Mouse (Mus musculus): ENCODE measurements around the gene Narfl. TPM values are rescaled to one million over a fixed set of nuclear protein-coding genes. Genes with fewer than 3 reads are reported as not detected.

Narfl gene
- 32.7 and 33.3 TPM in 2 replicates for polyA plus RNA-seq (2014; fragmentation: Nextera tagmentation; extraction: Ambion mirVana)

DNA sequence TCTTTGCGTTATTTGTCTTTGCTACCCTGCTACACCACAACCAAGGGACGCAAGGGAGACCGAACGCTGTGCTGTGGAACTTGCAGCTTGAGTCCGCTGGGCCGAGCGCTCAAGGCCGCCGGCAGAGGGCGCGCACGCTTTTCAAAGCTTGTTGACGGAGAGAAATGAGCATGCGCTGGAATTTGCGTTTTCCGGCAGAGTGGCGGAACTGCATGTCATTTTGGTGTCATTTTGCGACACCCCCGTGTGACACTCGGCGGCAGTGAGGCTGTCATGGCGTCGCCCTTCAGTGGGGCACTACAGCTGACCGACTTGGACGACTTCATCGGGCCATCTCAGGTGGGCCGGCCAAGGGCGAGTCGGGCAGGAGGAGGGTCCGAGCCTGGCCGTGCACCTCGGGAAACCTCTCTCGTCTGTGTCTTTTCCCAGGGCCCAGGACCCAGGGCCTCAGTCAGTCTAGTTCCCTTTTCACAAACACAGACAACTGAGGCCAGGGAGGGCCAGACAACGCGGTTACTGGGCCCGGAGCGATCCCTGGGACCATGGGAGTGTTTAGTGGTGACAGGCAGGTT lies at the start of gene Narfl:
Gene Narfl (plus strand): TSS at position 228 of the 572 bp plus-strand sequence.
- H3K27me3 ChIP-seq (ENCODE audit: control insufficient read depth, insufficient read depth, low read length) = no peaks in the 10 kb centered on the region
- H3K9ac ChIP-seq (replicated peaks; ENCODE audit: low read length) = peak within 1 kb of the TSS; percentile 72
- peak; percentile 99 for DNase-seq
- H3K9me3 ChIP-seq (ENCODE audit: control insufficient read depth, low read length) = no peaks in the 10 kb centered on the region
- 0% methylated on average over 37 of the region's 37 CpGs for WGBS
- H3K36me3 ChIP-seq (ENCODE audit: control insufficient read depth, insufficient read depth, low read length) = no peaks in the 10 kb centered on the region; the same call in 1 of the 2 replicates
- ATAC-seq (ENCODE audit: low FRiP score, low TSS enrichment) = peak; percentile 83
- H3K4me3 ChIP-seq (replicated peaks; ENCODE audit: low read depth, low read length) = peak within 1 kb of the TSS; percentile 64
- no peak within 1 kb of the TSS for H3K27ac ChIP-seq (replicated peaks; ENCODE audit: low read depth, low read length)
- peak within 1 kb of the TSS; percentile 89 for H3K4me2 ChIP-seq (ENCODE audit: low read length)
- H3K4me1 ChIP-seq (ENCODE audit: control insufficient read depth, insufficient read depth, low read length) = peaks cover 7% of the 10 kb centered on the region

DNA sequence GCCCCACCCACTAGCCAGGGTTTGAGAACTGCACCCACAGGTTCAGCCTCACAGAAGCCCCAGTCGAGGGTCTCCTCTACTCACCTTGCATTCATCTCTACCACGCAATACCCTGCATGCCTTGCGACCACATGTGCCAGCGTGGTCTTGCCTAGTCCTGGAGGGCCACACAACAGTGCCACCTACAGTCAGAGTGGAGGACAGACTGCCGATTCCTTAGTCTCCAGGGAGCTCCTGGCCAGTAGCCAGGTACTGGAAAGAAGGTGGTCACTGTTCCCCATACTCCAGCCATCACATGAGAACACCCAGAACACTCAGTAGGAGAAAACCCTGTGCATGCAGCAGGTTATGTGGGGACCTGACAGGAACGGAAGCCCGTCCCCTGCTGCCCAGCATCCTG lies 49.7 kb upstream of the Narfl start:
- H3K4me2 ChIP-seq (ENCODE audit: low read length) = no peak overlapping the region
- H3K36me3 ChIP-seq (ENCODE audit: control insufficient read depth, insufficient read depth, low read length) = no peaks in the 10 kb centered on the region
- DNase-seq = no peak
- no peak overlapping the region for H3K4me3 ChIP-seq (replicated peaks; ENCODE audit: low read depth, low read length)
- no peaks in the 10 kb centered on the region for H3K27me3 ChIP-seq (ENCODE audit: control insufficient read depth, insufficient read depth, low read length)
- no peak for ATAC-seq (ENCODE audit: low FRiP score, low TSS enrichment)
- H3K9me3 ChIP-seq (ENCODE audit: control insufficient read depth, low read length) = no peaks in the 10 kb centered on the region
- H3K4me1 ChIP-seq (ENCODE audit: control insufficient read depth, insufficient read depth, low read length) = peaks cover 14% of the 10 kb centered on the region
- H3K27ac ChIP-seq (replicated peaks; ENCODE audit: low read depth, low read length) = no peak overlapping the region
- 75% methylated on average over 7 of the region's 7 CpGs for WGBS
- no peak overlapping the region for H3K9ac ChIP-seq (replicated peaks; ENCODE audit: low read length)

DNA sequence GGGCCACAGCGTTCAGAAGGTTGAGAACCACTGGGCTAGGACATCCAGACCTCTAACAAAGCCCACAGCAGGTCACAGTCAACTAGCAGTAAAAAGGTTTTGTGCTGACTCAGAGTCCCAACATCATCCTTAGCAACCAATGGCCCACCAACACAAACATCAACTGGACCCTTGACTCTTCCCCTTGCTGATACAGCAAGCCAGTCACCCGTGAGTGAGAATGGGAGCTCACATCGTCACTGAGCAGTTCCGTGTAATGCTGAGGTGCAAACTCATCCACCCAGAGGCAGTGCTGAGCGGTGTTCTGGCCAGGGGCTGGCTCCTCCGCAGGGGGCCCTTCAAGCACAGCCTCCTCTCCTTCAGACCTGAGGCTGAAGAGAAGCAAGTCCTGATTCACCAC lies 48.3 kb upstream of the Narfl start:
- Histone ChIP-seq H3K4me3 (replicated peaks; ENCODE audit: low read depth, low read length) (no peak overlapping the region), H3K27ac (replicated peaks; ENCODE audit: low read depth, low read length) (no peak overlapping the region), H3K9me3 (ENCODE audit: control insufficient read depth, low read length) (no peaks in the 10 kb centered on the region), H3K4me2 (ENCODE audit: low read length) (no peak overlapping the region), H3K4me1 (ENCODE audit: control insufficient read depth, insufficient read depth, low read length) (peaks cover 14% of the 10 kb centered on the region), H3K27me3 (ENCODE audit: control insufficient read depth, insufficient read depth, low read length) (no peaks in the 10 kb centered on the region), H3K9ac (replicated peaks; ENCODE audit: low read length) (no peak overlapping the region), H3K36me3 (ENCODE audit: control insufficient read depth, insufficient read depth, low read length) (0 out of 2 replicates have a peak, but pooled peaks cover 2% of the 10 kb centered on the region)
- 84% methylated on average over 6 of the region's 6 CpGs for WGBS
- ATAC-seq (ENCODE audit: low FRiP score, low TSS enrichment) (no peak), DNase-seq (no peak)

DNA sequence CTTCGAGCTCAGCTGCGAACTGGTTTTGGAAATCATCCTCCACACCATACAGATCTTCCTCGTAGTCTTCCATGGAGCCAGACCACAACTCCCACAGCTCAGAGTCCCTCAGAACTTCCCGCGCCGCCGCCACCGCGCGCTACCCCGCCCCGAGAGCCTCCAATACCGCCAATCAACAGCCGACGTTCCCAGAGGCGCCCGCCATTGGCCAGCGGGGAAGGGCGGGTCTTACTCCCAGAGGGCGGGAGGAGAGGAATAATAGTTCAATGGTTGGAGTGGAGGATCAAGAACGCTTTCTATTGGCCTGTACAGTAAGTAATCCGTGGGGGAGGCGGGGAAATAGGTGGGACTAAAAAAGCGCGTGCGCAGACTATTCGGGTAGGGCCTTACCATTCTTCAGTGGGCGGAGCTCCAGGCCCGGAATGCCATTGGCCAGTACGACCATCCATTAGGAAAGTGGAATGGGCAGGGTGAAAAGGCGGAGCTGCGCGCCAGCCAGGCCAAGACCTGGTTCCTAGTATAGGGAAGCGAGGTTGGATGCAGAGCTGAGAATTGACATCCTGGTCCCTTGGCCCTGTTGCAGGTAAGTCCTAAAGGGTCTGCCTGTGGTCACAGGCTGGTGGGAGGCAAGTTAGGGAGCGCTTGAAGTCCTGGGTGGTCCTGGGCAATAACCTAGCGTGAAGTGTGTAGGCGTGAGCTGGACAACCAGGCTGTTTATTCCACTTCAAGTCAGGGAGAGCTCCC lies 46.1 kb upstream of the Narfl start, which contains the start of the genes Chtf18 and Rpusd1:
Gene Chtf18 (minus strand): TSS at position 155 of the 744 bp plus-strand sequence.
Gene Rpusd1 (plus strand): TSS at position 406 of the 744 bp plus-strand sequence.
- peak within 1 kb of the TSS; percentile 63 for H3K4me3 ChIP-seq (replicated peaks; ENCODE audit: low read depth, low read length)
- H3K9me3 ChIP-seq (ENCODE audit: control insufficient read depth, low read length) = no peaks in the 10 kb centered on the region
- H3K36me3 ChIP-seq (ENCODE audit: control insufficient read depth, insufficient read depth, low read length) = peaks cover 11% of the 10 kb centered on the region; the same call in 1 of the 2 replicates
- 2% methylated on average over 37 of the region's 37 CpGs for WGBS
- H3K9ac ChIP-seq (replicated peaks; ENCODE audit: low read length) = peak within 1 kb of the TSS; percentile 78
- DNase-seq = peak; percentile 100
- H3K27me3 ChIP-seq (ENCODE audit: control insufficient read depth, insufficient read depth, low read length) = no peaks in the 10 kb centered on the region
- peak within 1 kb of the TSS; percentile 60; the same call in 1 of the 2 replicates for H3K27ac ChIP-seq (replicated peaks; ENCODE audit: low read depth, low read length)
- H3K4me1 ChIP-seq (ENCODE audit: control insufficient read depth, insufficient read depth, low read length) = peaks cover 14% of the 10 kb centered on the region
- ATAC-seq (ENCODE audit: low FRiP score, low TSS enrichment) = peak; percentile 99
- peak within 1 kb of the TSS; percentile 97 for H3K4me2 ChIP-seq (ENCODE audit: low read length)

DNA sequence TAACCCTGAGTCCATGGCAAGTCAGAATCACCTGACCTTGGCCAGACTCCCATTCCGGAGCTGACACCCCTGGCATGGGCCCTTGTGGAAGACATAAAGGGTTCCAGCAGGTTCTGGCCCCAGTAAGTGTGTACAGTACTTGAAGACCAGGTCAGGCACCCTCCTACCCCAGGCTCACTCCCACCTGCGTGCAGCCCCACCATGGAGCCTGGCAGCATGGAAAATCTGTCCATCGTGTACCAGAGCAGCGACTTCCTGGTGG lies 45.6 kb upstream of the Narfl start:
- 22% methylated on average over 4 of the region's 4 CpGs for WGBS
- Histone ChIP-seq H3K27me3 (ENCODE audit: control insufficient read depth, insufficient read depth, low read length) (no peaks in the 10 kb centered on the region), H3K27ac (replicated peaks; ENCODE audit: low read depth, low read length) (peak overlapping the region; percentile 60; the same call in 1 of the 2 replicates)

DNA sequence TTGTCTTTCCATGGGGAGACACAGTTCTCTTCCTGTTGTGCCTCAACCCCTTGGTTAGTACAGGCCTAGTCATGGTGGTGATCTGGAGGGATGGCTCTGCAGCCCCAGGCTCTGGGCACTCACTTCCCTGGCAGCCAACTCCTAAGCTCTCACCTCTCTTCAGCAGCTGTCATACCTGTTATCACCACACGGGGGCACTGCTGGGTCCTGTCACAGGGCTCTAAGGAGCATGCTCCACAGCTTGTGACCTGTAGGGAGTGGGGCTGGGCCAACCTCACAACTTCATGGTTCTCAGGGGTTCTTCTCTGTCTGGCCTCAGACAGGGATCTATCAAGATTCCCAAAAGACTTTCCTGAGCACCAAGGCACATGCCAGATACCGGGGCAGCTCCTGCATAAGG lies 41.5 kb upstream of the Narfl start:
- H3K9ac ChIP-seq (replicated peaks; ENCODE audit: low read length) = no peak overlapping the region
- H3K27me3 ChIP-seq (ENCODE audit: control insufficient read depth, insufficient read depth, low read length) = no peaks in the 10 kb centered on the region
- peaks cover 11% of the 10 kb centered on the region; the same call in 1 of the 2 replicates for H3K36me3 ChIP-seq (ENCODE audit: control insufficient read depth, insufficient read depth, low read length)
- no peak overlapping the region for H3K4me2 ChIP-seq (ENCODE audit: low read length)
- H3K9me3 ChIP-seq (ENCODE audit: control insufficient read depth, low read length) = no peaks in the 10 kb centered on the region
- peaks cover 9% of the 10 kb centered on the region for H3K4me1 ChIP-seq (ENCODE audit: control insufficient read depth, insufficient read depth, low read length)
- peak; percentile 89 for DNase-seq
- H3K27ac ChIP-seq (replicated peaks; ENCODE audit: low read depth, low read length) = no peak overlapping the region
- H3K4me3 ChIP-seq (replicated peaks; ENCODE audit: low read depth, low read length) = no peak overlapping the region
- no peak for ATAC-seq (ENCODE audit: low FRiP score, low TSS enrichment)
- 10% methylated on average over 2 of the region's 2 CpGs for WGBS

More for the DNA sequence above, 45.6 kb upstream of the Narfl start:
- ATAC-seq (ENCODE audit: low FRiP score, low TSS enrichment) (no peak), DNase-seq (no peak)
- H3K4me2 ChIP-seq (ENCODE audit: low read length) = peak overlapping the region; percentile 97
- H3K9me3 ChIP-seq (ENCODE audit: control insufficient read depth, low read length) = no peaks in the 10 kb centered on the region
- H3K4me3 ChIP-seq (replicated peaks; ENCODE audit: low read depth, low read length) = peak overlapping the region; percentile 63
- H3K36me3 ChIP-seq (ENCODE audit: control insufficient read depth, insufficient read depth, low read length) = peaks cover 11% of the 10 kb centered on the region; the same call in 1 of the 2 replicates
- peak overlapping the region; percentile 78 for H3K9ac ChIP-seq (replicated peaks; ENCODE audit: low read length)
- peaks cover 14% of the 10 kb centered on the region for H3K4me1 ChIP-seq (ENCODE audit: control insufficient read depth, insufficient read depth, low read length)

DNA sequence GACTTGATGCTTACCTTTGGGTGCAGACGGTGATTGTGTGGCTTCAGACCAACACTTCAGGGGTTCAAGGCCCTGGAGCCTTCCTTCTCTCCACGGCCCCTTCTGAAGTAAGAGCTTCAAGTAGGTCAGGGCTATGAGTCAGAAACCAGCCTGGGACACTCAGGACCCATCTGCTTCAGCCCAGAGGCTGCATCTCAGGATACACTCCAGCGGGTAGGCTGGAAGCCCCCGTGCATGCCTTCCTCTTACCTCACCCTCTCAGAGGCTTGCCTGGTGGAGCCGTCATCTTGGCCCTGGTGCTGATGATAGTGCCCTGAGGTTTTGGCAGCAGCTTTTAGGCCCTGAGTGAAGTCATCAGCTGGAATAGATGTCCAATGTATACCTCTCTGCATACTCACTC lies 38.3 kb upstream of the Narfl start:
- no peak overlapping the region for H3K4me3 ChIP-seq (replicated peaks; ENCODE audit: low read depth, low read length)
- no peaks in the 10 kb centered on the region for H3K9me3 ChIP-seq (ENCODE audit: control insufficient read depth, low read length)
- ATAC-seq (ENCODE audit: low FRiP score, low TSS enrichment) = no peak
- 83% methylated on average over 5 of the region's 5 CpGs for WGBS
- H3K4me1 ChIP-seq (ENCODE audit: control insufficient read depth, insufficient read depth, low read length) = no peaks in the 10 kb centered on the region
- peaks cover 9% of the 10 kb centered on the region; the same call in 1 of the 2 replicates for H3K36me3 ChIP-seq (ENCODE audit: control insufficient read depth, insufficient read depth, low read length)
- H3K27me3 ChIP-seq (ENCODE audit: control insufficient read depth, insufficient read depth, low read length) = no peaks in the 10 kb centered on the region
- H3K4me2 ChIP-seq (ENCODE audit: low read length) = no peak overlapping the region
- H3K9ac ChIP-seq (replicated peaks; ENCODE audit: low read length) = no peak overlapping the region
- H3K27ac ChIP-seq (replicated peaks; ENCODE audit: low read depth, low read length) = no peak overlapping the region
- DNase-seq = no peak

DNA sequence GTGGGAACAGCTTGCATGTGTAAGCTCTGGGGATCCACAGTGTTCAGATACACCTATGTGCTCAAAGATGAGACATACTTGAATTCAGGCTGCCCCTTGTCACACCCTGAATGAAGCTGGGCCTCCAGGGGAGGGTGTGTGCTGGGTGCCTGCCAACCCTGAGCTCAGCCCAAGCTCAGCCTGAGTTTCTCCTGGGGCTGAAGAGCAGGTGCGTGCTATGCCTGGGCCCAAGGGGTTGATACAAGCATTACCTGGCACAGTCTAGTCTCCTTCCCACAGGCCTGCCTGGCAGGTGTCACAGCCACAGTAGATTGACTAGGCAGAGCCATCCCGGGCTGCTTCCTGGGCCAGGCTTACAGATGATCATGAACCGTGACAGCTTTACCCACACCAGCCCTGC lies 37.8 kb upstream of the Narfl start, which contains the start of gene Mslnl:
Gene Mslnl (plus strand): TSS at position 298 of the 400 bp plus-strand sequence.
- Histone ChIP-seq H3K36me3 (ENCODE audit: control insufficient read depth, insufficient read depth, low read length) (peaks cover 4% of the 10 kb centered on the region; the same call in 1 of the 2 replicates), H3K27ac (replicated peaks; ENCODE audit: low read depth, low read length) (no peak within 1 kb of the TSS), H3K9me3 (ENCODE audit: control insufficient read depth, low read length) (no peaks in the 10 kb centered on the region), H3K4me1 (ENCODE audit: control insufficient read depth, insufficient read depth, low read length) (no peaks in the 10 kb centered on the region), H3K4me2 (ENCODE audit: low read length) (no peak within 1 kb of the TSS), H3K27me3 (ENCODE audit: control insufficient read depth, insufficient read depth, low read length) (no peaks in the 10 kb centered on the region), H3K4me3 (replicated peaks; ENCODE audit: low read depth, low read length) (no peak within 1 kb of the TSS), H3K9ac (replicated peaks; ENCODE audit: low read length) (no peak within 1 kb of the TSS)
- ATAC-seq (ENCODE audit: low FRiP score, low TSS enrichment) = no peak
- 62% methylated on average over 3 of the region's 3 CpGs for WGBS
- DNase-seq = no peak

Data from midbrain, embryonic 14.5 days (tissue).